Mouse (Mus musculus) lung, embryonic 15.5 days (tissue): ENCODE data around the gene Pygo1. TPM values are rescaled to one million over a fixed set of nuclear protein-coding genes. Genes with fewer than 3 reads are reported as not detected.

ENCODE experiments used
- ATAC-seq: fragments of 200-750 bp; cut with Nextera tagmentation; 2 replicates; pipeline ENCODE4 v1.8.0; 2017; ENCODE audit warnings: moderate number of reproducible peaks, borderline replicate concordance; ENCODE audit not compliant: low FRiP score, low TSS enrichment; ENCODE audit errors: extremely low read depth
- H3K27ac ChIP-seq: fragments of 300-500 bp; sonication (generic); 2 replicates; pipeline ENCODE4 v1.5.1; 2015; ENCODE audit warnings: moderate library complexity, mild to moderate bottlenecking, inconsistent platforms
- H3K27me3 ChIP-seq: fragments of 300-500 bp; sonication (generic); 2 replicates; pipeline ENCODE4 v1.6.1; 2015; ENCODE audit warnings: inconsistent platforms
- H3K36me3 ChIP-seq: fragments of 300-500 bp; sonication (generic); 2 replicates; pipeline ENCODE4 v1.6.1; 2015; ENCODE audit warnings: inconsistent platforms
- H3K4me1 ChIP-seq: fragments of 300-500 bp; sonication (generic); 2 replicates; pipeline ENCODE4 v1.6.1; 2015; ENCODE audit warnings: inconsistent platforms
- H3K4me2 ChIP-seq: fragments of 300-500 bp; sonication (generic); 2 replicates; pipeline ENCODE4 v1.6.1; 2015; ENCODE audit warnings: inconsistent platforms, mild to moderate bottlenecking, moderate library complexity
- H3K4me3 ChIP-seq: fragments of 300-500 bp; sonication (generic); 2 replicates; pipeline ENCODE4 v1.5.1; 2015; ENCODE audit warnings: mild to moderate bottlenecking, inconsistent platforms
- H3K9ac ChIP-seq: fragments of 300-500 bp; sonication (generic); 2 replicates; pipeline ENCODE4 v1.6.1; 2015; ENCODE audit warnings: inconsistent platforms
- H3K9me3 ChIP-seq: fragments of 300-500 bp; sonication (generic); 2 replicates; pipeline ENCODE4 v1.6.1; 2016; ENCODE audit warnings: inconsistent platforms
- WGBS: fragments of 180-500 bp; shearing (Covaris S2); methylation state at CpG from one replicate; pipeline ENCODE4 v1.1.7; 2015; 5-methylcytosine and 5-hydroxymethylcytosine counted together
- polyA plus RNA-seq: library from polyadenylated mRNA; unstranded; fragments of >200 nt; fragmentation: Nextera tagmentation; extraction: Ambion mirVana; gene quantifications from 2 replicates; pipeline ENCODE4 v1.2.1, GENCODE M21; 2015

The Pygo1 gene
- polyA plus RNA-seq, 1 experiment from 2014 or later = 3.6 TPM

GRCm38 (mm10) chr9:72974734-72975133 lies 49.3 kb downstream of the Pygo1 start:
- no peaks in the 10 kb centered on the region for H3K27me3 ChIP-seq
- H3K4me3 ChIP-seq = no peak overlapping the region
- no peaks in the 10 kb centered on the region for H3K4me1 ChIP-seq
- no peak overlapping the region for H3K4me2 ChIP-seq
- no peak for ATAC-seq
- H3K9me3 ChIP-seq = no peaks in the 10 kb centered on the region
- H3K36me3 ChIP-seq = no peaks in the 10 kb centered on the region
- H3K9ac ChIP-seq = no peak overlapping the region
- WGBS = 81% methylated on average over 5 of the region's 5 CpGs
- no peak overlapping the region for H3K27ac ChIP-seq

- ATAC-seq = no peak
- Histone ChIP-seq H3K27me3 (no peaks in the 10 kb centered on the region), H3K9me3 (no peaks in the 10 kb centered on the region), H3K27ac (no peak overlapping the region), H3K9ac (no peak overlapping the region), H3K4me1 (no peaks in the 10 kb centered on the region), H3K4me3 (no peak overlapping the region), H3K4me2 (no peak overlapping the region), H3K36me3 (no peaks in the 10 kb centered on the region)
- 84% methylated on average over 1 of the region's 1 CpGs for WGBS
Measured at GRCm38 (mm10) chr9:72975242-72975641, 49.8 kb downstream of the Pygo1 start.

- H3K27me3 ChIP-seq = no peaks in the 10 kb centered on the region
- ATAC-seq = no peak
- H3K9me3 ChIP-seq = no peaks in the 10 kb centered on the region
- H3K27ac ChIP-seq = no peak overlapping the region
- peaks cover 14% of the 10 kb centered on the region for H3K4me1 ChIP-seq
- WGBS = 57% methylated on average over 2 of the region's 2 CpGs
- no peak overlapping the region for H3K9ac ChIP-seq
- no peaks in the 10 kb centered on the region for H3K36me3 ChIP-seq
- H3K4me2 ChIP-seq = no peak overlapping the region
- no peak overlapping the region for H3K4me3 ChIP-seq
Measured at GRCm38 (mm10) chr9:72983066-72983465, 57.6 kb downstream of the Pygo1 start.

GRCm38 (mm10) chr9:72985250-72986220 lies 60.1 kb downstream of the Pygo1 start, which contains the start of the genes Ccpg1os and Ccpg1:
Gene Ccpg1os, minus strand, starts transcription at chr9:72985382.
Gene Ccpg1, plus strand, starts transcription at chr9:72985429.
- Histone ChIP-seq H3K36me3 (no peaks in the 10 kb centered on the region), H3K27me3 (no peaks in the 10 kb centered on the region), H3K9me3 (no peaks in the 10 kb centered on the region), H3K4me2 (peak within 1 kb of the TSS; percentile 84), H3K9ac (peak within 1 kb of the TSS; percentile 68), H3K4me3 (peak within 1 kb of the TSS; percentile 97), H3K4me1 (peaks cover 14% of the 10 kb centered on the region), H3K27ac (0 out of 2 replicates have a peak within 1 kb of the TSS, but pooled peaks have one; percentile 31)
- under 1% methylated on average over 88 of the region's 88 CpGs for WGBS
- ATAC-seq = peak; percentile 100

GRCm38 (mm10) chr9:72987703-72988102 lies 62.3 kb downstream of the Pygo1 start:
- no peak for ATAC-seq
- H3K27ac ChIP-seq = no peak overlapping the region
- H3K36me3 ChIP-seq = no peaks in the 10 kb centered on the region
- no peak overlapping the region for H3K9ac ChIP-seq
- no peaks in the 10 kb centered on the region for H3K9me3 ChIP-seq
- no peaks in the 10 kb centered on the region for H3K27me3 ChIP-seq
- H3K4me2 ChIP-seq = no peak overlapping the region
- WGBS = 67% methylated on average over 3 of the region's 3 CpGs
- H3K4me3 ChIP-seq = no peak overlapping the region
- H3K4me1 ChIP-seq = peaks cover 14% of the 10 kb centered on the region

GRCm38 (mm10) chr9:72988706-72989105 lies 63.3 kb downstream of the Pygo1 start:
- no peak for ATAC-seq
- Histone ChIP-seq H3K27me3 (no peaks in the 10 kb centered on the region), H3K4me1 (peaks cover 14% of the 10 kb centered on the region), H3K27ac (no peak overlapping the region), H3K9me3 (no peaks in the 10 kb centered on the region), H3K4me2 (no peak overlapping the region), H3K4me3 (no peak overlapping the region), H3K9ac (no peak overlapping the region), H3K36me3 (no peaks in the 10 kb centered on the region)
- WGBS = 81% methylated on average over 5 of the region's 5 CpGs

GRCm38 (mm10) chr9:72991420-72991819 lies 66.0 kb downstream of the Pygo1 start:
- H3K4me1 ChIP-seq = peaks cover 2% of the 10 kb centered on the region; the same call in 1 of the 2 replicates
- no peak overlapping the region for H3K27ac ChIP-seq
- no peaks in the 10 kb centered on the region for H3K36me3 ChIP-seq
- WGBS = 91% methylated on average over 2 of the region's 2 CpGs
- H3K9ac ChIP-seq = no peak overlapping the region
- no peak overlapping the region for H3K4me2 ChIP-seq
- no peaks in the 10 kb centered on the region for H3K27me3 ChIP-seq
- no peak for ATAC-seq
- H3K4me3 ChIP-seq = no peak overlapping the region
- no peaks in the 10 kb centered on the region for H3K9me3 ChIP-seq

- no peaks in the 10 kb centered on the region for H3K9me3 ChIP-seq
- 81% methylated on average over 5 of the region's 5 CpGs for whole genome bisulfite sequencing
- no peak for ATAC-seq
- H3K27ac ChIP-seq = no peak overlapping the region
- H3K27me3 ChIP-seq = no peaks in the 10 kb centered on the region
- H3K4me2 ChIP-seq = no peak overlapping the region
- no peaks in the 10 kb centered on the region for H3K4me1 ChIP-seq
- H3K4me3 ChIP-seq = no peak overlapping the region
- no peak overlapping the region for H3K9ac ChIP-seq
- no peaks in the 10 kb centered on the region for H3K36me3 ChIP-seq
Measured at GRCm38 (mm10) chr9:72992576-72992975, 67.1 kb downstream of the Pygo1 start.

- Histone ChIP-seq H3K27ac (no peak overlapping the region), H3K36me3 (no peaks in the 10 kb centered on the region), H3K9me3 (no peaks in the 10 kb centered on the region), H3K4me1 (no peaks in the 10 kb centered on the region), H3K4me2 (no peak overlapping the region), H3K4me3 (no peak overlapping the region), H3K27me3 (no peaks in the 10 kb centered on the region), H3K9ac (no peak overlapping the region)
- ATAC-seq = no peak
Measured at GRCm38 (mm10) chr9:72996167-72996566, 70.7 kb downstream of the Pygo1 start.

GRCm38 (mm10) chr9:72996806-72997205 lies 71.4 kb downstream of the Pygo1 start:
- Histone ChIP-seq H3K27me3 (no peaks in the 10 kb centered on the region), H3K9me3 (no peaks in the 10 kb centered on the region), H3K27ac (no peak overlapping the region), H3K4me3 (no peak overlapping the region), H3K4me2 (no peak overlapping the region), H3K4me1 (no peaks in the 10 kb centered on the region), H3K36me3 (no peaks in the 10 kb centered on the region), H3K9ac (no peak overlapping the region)
- 66% methylated on average over 7 of the region's 7 CpGs for WGBS
- ATAC-seq = no peak

- H3K27ac ChIP-seq = no peak overlapping the region
- no peaks in the 10 kb centered on the region for H3K27me3 ChIP-seq
- no peaks in the 10 kb centered on the region for H3K9me3 ChIP-seq
- WGBS = 58% methylated on average over 2 of the region's 2 CpGs
- H3K4me2 ChIP-seq = no peak overlapping the region
- no peak overlapping the region for H3K4me3 ChIP-seq
- H3K4me1 ChIP-seq = no peaks in the 10 kb centered on the region
- no peak overlapping the region for H3K9ac ChIP-seq
- no peak for ATAC-seq
- H3K36me3 ChIP-seq = no peaks in the 10 kb centered on the region
Measured at GRCm38 (mm10) chr9:73000487-73000886, 75.0 kb downstream of the Pygo1 start.

GRCm38 (mm10) chr9:73001314-73002011 lies 76.0 kb downstream of the Pygo1 start:
- ATAC-seq = no peak
- H3K9me3 ChIP-seq = no peaks in the 10 kb centered on the region
- H3K4me2 ChIP-seq = no peak overlapping the region
- no peaks in the 10 kb centered on the region for H3K36me3 ChIP-seq
- H3K4me1 ChIP-seq = no peaks in the 10 kb centered on the region
- H3K27ac ChIP-seq = no peak overlapping the region
- H3K9ac ChIP-seq = no peak overlapping the region
- WGBS = 84% methylated on average over 13 of the region's 13 CpGs
- no peak overlapping the region for H3K4me3 ChIP-seq
- H3K27me3 ChIP-seq = no peaks in the 10 kb centered on the region
